Mouse (Mus musculus) megakaryocyte, embryonic 14.5 days (primary cell): ENCODE data around the gene Mgst3. TPM values are rescaled to one million over a fixed set of nuclear protein-coding genes. Genes with fewer than 3 reads are reported as not detected.

ENCODE experiments used
- H3K27me3 ChIP-seq: replicated peaks from 2 replicates; pipeline ENCODE3; 2012; ENCODE audit warnings: inconsistent platforms
- H3K36me3 ChIP-seq: replicated peaks from 2 replicates; pipeline ENCODE3; 2012; ENCODE audit warnings: low read length, inconsistent platforms, mixed read lengths
- H3K4me1 ChIP-seq: 2 replicates; pipeline ENCODE4 v1.6.1; 2012; ENCODE audit warnings: inconsistent platforms
- H3K4me3 ChIP-seq: replicated peaks from 2 replicates; pipeline ENCODE3; 2012; ENCODE audit warnings: moderate library complexity, mild to moderate bottlenecking, inconsistent platforms
- H3K9me3 ChIP-seq: 2 replicates; pipeline ENCODE4 v1.6.1; 2012; ENCODE audit warnings: inconsistent platforms
- FLI1 ChIP-seq: IDR thresholded peaks from 2 replicates; pipeline ENCODE4 v1.6.1; 2012; ENCODE audit warnings: low read length, inconsistent platforms, mixed read lengths
- GATA1 ChIP-seq: IDR thresholded peaks from 3 replicates; pipeline ENCODE4 v1.6.1; 2012; ENCODE audit warnings: mixed read lengths, low read length, inconsistent platforms, borderline replicate concordance
- polyA plus RNA-seq: library from polyadenylated mRNA; stranded (reverse); fragments of >175 nt; gene quantifications from 2 replicates; pipeline ENCODE4 v1.2.3, GENCODE M21; 2012; ENCODE audit warnings: low replicate concordance; ENCODE audit not compliant: insufficient read depth

The Mgst3 gene
- polyA plus RNA-seq = 5.0 and 10.5 TPM in 2 replicates

DNA sequence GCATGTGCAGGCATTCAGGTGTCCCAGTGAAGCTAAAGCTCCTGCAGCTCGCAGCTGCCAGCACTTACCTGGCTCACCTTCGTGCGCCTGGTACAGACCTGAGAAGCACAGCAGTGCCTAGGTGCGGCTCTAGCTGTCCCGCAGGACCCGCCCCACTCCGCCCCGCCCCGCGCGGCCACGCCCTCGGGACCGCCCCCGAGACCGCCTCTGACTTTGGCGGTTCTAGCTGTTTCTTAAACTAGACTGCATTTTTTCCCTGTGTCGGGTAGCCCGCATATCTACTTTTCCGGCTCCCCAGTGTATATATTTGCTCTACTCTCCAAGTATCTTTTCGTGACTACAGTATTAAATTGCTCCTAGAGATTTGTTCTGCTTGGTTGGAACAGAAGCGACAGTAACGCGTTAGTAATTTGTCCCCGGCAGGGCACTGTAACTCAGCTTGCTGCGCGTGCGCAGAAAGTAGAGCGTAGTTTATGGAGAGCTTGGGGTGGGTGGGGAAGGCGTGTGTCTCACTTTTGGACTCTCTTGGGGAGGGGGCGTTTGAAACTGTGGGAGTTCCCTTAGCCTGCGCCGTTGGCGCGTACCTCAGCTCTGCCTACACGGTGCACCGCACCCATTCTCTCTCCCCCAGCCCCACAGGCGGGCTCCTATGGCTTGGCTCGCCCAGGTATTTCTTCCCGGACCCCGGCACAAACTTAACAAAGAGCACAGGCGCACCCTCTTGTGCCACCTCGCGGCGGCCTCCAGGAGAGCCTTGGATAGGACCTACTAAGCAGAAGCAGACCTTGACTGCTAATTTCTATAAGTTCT lies at the start of gene Mgst3:
Gene Mgst3 (minus strand): TSS at position 159 of the 810 bp plus-strand sequence.
- H3K27me3 ChIP-seq = peaks cover 3% of the 10 kb centered on the region
- H3K4me3 ChIP-seq = peak within 1 kb of the TSS; percentile 97
- H3K9me3 ChIP-seq = no peaks in the 10 kb centered on the region
- no peaks in the 10 kb centered on the region for H3K36me3 ChIP-seq
- no peak for TF ChIP-seq FLI1
- no peak for TF ChIP-seq GATA1
- H3K4me1 ChIP-seq = peaks cover 29% of the 10 kb centered on the region

DNA sequence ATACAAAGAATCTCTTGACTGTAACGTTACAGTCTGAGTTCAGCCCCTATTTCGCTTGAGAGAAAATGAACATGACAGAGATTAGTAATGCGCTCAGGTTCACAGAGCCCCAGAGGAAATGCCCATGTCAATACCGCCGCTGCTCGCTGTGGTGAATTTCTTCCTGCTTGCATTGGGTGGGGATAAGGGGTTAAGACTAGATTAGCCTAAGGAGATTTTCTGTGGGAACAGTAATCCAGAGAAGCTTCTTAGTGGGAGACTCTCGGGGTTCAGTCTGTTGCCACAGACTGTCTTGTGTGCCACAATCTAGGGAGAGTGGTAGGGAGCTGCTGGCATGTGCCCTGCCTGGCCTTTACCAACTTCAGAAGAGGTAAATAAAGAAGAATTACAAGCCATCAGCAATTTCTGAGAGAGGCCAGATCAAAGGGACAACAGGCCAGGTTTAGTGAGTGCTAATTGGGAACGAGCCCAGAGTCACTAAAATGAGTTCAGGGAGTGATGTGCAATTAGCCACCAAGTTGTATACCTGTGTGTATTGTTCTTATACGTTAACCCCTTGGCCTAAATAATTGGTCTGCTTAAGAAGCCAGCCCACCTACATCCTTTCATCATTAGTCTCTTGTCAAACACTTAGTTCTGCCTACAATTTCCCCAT lies 44.7 kb upstream of the Mgst3 start:
- Histone ChIP-seq H3K4me3 (no peak overlapping the region), H3K27me3 (peaks cover 18% of the 10 kb centered on the region), H3K36me3 (no peaks in the 10 kb centered on the region), H3K9me3 (no peaks in the 10 kb centered on the region), H3K4me1 (no peaks in the 10 kb centered on the region)
- TF ChIP-seq GATA1 (no peak), FLI1 (no peak)

DNA sequence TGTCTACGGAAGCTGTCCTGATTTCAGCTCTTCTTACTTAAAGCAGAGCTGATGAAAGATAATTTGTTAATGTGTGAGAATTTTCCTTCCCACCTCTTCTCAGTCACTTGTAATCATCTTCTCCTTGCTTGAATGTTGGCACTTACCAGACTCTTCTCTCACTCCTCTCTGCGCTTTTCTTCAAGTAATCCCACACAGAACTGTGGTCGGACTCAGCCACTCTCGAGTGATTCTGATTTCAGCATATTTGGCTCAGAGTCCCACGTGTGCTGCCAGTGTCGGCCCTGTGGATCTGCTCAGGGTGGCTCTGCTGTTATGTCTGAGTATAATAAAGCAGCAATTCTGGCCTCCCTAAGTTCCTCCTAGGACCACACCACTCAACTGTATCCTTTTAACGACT lies 43.5 kb upstream of the Mgst3 start:
- no peak overlapping the region for H3K4me3 ChIP-seq
- TF ChIP-seq FLI1 (no peak), GATA1 (no peak)
- peaks cover 18% of the 10 kb centered on the region for H3K27me3 ChIP-seq
- no peaks in the 10 kb centered on the region for H3K9me3 ChIP-seq
- no peaks in the 10 kb centered on the region for H3K36me3 ChIP-seq
- H3K4me1 ChIP-seq = no peaks in the 10 kb centered on the region

DNA sequence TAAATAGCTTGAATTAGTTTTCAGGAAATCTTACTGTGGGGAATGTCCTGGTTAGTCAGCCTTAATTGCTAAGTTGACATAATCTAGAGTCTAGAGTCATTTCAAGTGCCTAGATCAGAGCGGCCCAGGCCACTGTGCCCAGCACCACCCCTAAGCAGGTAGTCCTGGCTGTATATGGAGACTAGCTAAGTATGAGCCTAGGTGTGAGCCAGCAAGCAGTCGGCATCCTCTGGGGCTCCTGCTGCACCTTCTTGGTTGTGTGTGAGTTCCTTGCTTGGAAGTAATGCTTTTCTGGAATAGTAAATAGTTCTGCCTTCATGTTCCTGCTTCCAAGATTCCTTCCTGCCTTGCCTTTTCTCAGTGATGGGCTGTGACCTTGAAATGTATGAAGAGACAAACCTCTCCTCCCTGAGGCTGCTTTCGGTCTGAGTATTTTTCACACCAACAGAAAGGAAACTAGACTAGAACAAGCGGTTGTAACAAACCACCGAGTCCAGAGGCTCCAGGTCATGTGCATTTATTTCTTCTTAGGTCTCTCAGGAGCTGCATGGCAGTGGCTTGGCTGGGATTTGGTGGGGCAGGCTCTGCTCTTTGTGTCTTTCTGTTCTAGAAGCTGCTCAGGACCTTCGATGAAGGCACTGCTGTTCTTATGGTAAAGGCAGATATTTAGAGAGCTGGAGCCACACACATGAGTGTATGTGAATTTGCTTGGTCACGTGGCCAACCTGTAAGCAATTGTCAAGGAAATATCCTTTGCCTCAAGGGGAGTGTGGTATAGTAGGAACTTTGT lies 42.7 kb upstream of the Mgst3 start:
- H3K9me3 ChIP-seq = no peaks in the 10 kb centered on the region
- H3K4me1 ChIP-seq = no peaks in the 10 kb centered on the region
- no peaks in the 10 kb centered on the region for H3K36me3 ChIP-seq
- TF ChIP-seq GATA1 (no peak), FLI1 (no peak)
- H3K4me3 ChIP-seq = no peak overlapping the region
- peaks cover 18% of the 10 kb centered on the region for H3K27me3 ChIP-seq

DNA sequence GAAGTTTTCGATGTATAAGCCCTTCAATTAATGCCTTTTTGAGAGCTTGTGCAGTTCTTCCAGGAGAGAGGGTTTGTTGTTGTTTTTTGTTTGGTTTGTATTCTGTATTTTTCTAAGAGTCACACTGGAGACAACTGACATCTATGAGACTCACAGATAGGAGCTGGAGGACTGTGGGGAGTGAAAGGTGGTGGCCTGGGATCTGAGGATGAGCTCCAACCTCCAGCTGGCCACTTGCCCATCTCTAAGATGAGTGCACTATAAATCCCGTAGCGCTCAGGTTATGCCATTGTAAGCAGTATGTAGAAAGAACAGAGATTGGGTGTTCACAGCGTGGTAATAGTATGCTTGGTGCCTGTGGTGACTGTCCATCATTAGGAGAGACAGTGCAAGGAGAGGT lies 41.3 kb upstream of the Mgst3 start:
- H3K9me3 ChIP-seq = no peaks in the 10 kb centered on the region
- H3K27me3 ChIP-seq = peaks cover 26% of the 10 kb centered on the region
- H3K36me3 ChIP-seq = no peaks in the 10 kb centered on the region
- TF ChIP-seq GATA1 = no peak
- TF ChIP-seq FLI1 = no peak
- H3K4me1 ChIP-seq = no peaks in the 10 kb centered on the region
- H3K4me3 ChIP-seq = no peak overlapping the region

DNA sequence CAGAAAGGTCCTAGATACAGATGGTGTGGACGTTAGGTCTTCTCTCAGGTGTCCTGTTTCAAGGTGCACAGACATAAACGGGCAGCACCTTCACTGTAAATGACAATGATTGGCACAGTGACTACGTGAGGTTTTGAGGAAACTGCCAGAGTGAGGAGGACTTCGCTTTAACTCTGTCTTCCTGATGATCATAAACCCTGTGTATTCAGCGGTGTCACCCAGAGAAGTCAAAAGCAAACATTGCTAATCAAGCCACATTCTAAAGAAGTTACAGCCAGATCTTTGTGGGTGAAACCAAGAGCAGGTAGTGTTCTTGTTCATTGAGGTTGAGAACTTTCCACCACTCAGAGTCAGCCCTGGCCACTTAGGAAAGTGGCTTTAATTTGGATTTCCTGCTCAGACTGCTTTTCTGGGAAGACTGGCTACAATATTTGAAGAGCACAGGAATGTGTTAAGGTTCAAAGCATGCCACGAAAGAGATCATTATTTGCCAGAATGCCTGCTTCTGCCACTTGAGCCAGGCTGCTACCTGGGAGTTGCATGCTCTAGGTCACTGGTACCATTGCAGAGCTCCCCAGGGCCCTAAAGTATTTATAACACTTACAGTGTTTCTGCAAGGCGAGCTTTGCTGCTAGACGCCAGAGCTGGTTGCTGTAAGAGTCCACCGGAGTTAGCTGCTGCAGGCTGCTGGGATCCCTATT lies 37.5 kb upstream of the Mgst3 start:
- TF ChIP-seq GATA1 (no peak), FLI1 (no peak)
- H3K4me3 ChIP-seq = no peak overlapping the region
- no peaks in the 10 kb centered on the region for H3K9me3 ChIP-seq
- H3K36me3 ChIP-seq = no peaks in the 10 kb centered on the region
- H3K4me1 ChIP-seq = no peaks in the 10 kb centered on the region
- H3K27me3 ChIP-seq = peaks cover 29% of the 10 kb centered on the region

DNA sequence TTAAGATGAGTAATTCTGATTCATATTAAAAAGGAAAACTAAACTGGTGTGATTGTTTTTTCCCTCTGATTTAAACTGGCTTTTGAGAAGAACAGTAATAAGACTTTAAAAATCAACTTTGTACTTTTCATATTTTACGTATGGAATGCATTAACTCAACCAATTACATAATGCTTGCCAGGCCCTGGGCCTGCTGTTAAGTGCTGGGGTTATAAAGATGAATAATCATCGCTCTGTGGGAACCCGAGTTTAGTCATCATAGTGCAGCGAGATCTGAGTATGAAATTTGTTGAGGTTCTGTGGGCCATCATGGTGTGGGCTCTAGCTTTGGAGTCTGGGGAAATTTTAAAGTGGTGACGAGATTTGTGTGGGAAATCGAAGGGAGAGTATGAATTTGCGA lies 33.0 kb upstream of the Mgst3 start:
- H3K36me3 ChIP-seq = no peaks in the 10 kb centered on the region
- no peaks in the 10 kb centered on the region for H3K9me3 ChIP-seq
- no peaks in the 10 kb centered on the region for H3K4me1 ChIP-seq
- peaks cover 32% of the 10 kb centered on the region for H3K27me3 ChIP-seq
- no peak for TF ChIP-seq GATA1
- TF ChIP-seq FLI1 = no peak
- no peak overlapping the region for H3K4me3 ChIP-seq

DNA sequence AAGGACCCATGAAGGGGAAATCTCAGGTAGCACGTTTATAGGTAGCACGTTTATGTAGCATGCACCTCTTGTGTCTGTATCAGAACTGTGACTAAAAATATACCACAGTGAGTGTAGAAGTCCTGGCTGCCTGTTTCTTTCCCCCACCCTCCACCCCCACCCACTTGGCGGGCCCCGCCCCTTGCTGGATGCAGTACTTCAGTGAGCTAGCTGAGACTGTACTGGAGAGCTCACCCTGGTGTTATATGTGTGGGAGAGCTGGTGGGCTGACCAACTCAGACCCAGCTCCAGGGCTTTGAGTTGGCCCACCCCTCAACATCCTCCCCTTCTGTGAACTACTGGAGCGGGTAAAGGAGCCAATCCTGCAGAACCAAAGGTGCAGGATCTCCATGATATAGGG lies 31.9 kb upstream of the Mgst3 start:
- no peaks in the 10 kb centered on the region for H3K36me3 ChIP-seq
- no peaks in the 10 kb centered on the region for H3K9me3 ChIP-seq
- no peaks in the 10 kb centered on the region for H3K4me1 ChIP-seq
- TF ChIP-seq GATA1 (no peak), FLI1 (no peak)
- H3K27me3 ChIP-seq = peaks cover 27% of the 10 kb centered on the region
- no peak overlapping the region for H3K4me3 ChIP-seq

DNA sequence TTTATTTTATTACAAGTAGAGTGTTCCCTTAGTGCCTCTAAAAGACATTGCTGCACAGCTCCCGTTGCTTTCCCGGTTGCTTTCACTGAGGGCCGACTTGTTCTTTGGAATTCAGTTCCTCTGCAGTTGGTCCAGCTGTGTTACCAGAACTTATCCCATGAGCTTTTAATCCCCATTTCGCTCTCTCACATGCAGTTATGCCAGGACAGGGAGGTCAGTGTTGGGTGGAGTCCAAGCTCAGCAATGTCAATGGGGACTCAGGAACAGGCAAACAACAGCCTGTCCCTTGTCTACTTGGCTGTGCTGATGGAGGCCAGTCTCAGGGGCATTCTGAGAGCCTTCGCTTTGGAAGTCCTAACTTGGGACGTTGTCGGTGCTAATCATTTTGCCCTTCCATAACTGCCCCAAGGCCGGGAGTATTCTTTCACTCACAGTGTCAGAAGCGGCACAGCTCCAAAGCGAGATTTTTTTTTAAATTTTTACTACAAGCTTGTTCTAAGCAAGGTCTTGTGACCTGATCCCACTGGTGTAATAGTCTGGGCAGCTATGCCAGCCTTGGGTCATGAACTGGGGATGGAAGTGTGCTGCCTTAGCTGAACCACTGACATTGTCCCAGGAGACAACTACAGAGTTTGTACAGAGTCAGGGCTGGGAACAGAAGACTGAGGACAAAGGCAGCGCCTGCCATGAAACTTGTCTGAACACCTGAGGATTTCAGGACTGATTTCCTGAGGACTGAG lies 29.0 kb upstream of the Mgst3 start:
- H3K9me3 ChIP-seq = no peaks in the 10 kb centered on the region
- H3K4me1 ChIP-seq = no peaks in the 10 kb centered on the region
- TF ChIP-seq GATA1 (no peak), FLI1 (no peak)
- H3K4me3 ChIP-seq = no peak overlapping the region
- no peaks in the 10 kb centered on the region for H3K36me3 ChIP-seq
- peaks cover 17% of the 10 kb centered on the region for H3K27me3 ChIP-seq
